Mouse (Mus musculus) hindbrain, postnatal 0 days (tissue): ENCODE results near the gene Acvr2b. TPM values are rescaled to one million over a fixed set of nuclear protein-coding genes. Genes with fewer than 3 reads are reported as not detected.

Experiments
- ATAC-seq: fragments of 200-750 bp; cut with Nextera tagmentation; 2 replicates; pipeline ENCODE4 v1.8.0; 2017; ENCODE audit warnings: mild to moderate bottlenecking, moderate TSS enrichment, moderate library complexity
- DNase-seq: peaks from one replicate; pipeline ENCODE4 v3.0.0-alpha.2; 2015; ENCODE audit warnings: low spot score
- H3K27ac ChIP-seq: fragments of 300-500 bp; sonication (generic); 2 replicates; pipeline ENCODE4 v1.5.1; 2014; ENCODE audit warnings: mild to moderate bottlenecking
- H3K27me3 ChIP-seq: fragments of 300-500 bp; sonication (generic); 2 replicates; pipeline ENCODE4 v1.6.1; 2014; ENCODE audit warnings: low read length, mixed read lengths; ENCODE audit not compliant: insufficient read depth
- H3K36me3 ChIP-seq: fragments of 300-500 bp; sonication (generic); 2 replicates; pipeline ENCODE4 v1.6.1; 2014; ENCODE audit warnings: low read length, mixed read lengths; ENCODE audit not compliant: insufficient read depth
- H3K4me1 ChIP-seq: fragments of 300-500 bp; sonication (generic); 2 replicates; pipeline ENCODE4 v1.6.1; 2014; ENCODE audit warnings: antibody characterized with exemption, low read length, mixed read lengths; ENCODE audit not compliant: insufficient read depth
- H3K4me2 ChIP-seq: fragments of 300-500 bp; sonication (generic); 2 replicates; pipeline ENCODE4 v1.6.1; 2014; ENCODE audit warnings: low read depth, mild to moderate bottlenecking, low read length, moderate library complexity, mixed read lengths
- H3K4me3 ChIP-seq: fragments of 300-500 bp; sonication (generic); 2 replicates; pipeline ENCODE4 v1.5.1; 2014; ENCODE audit warnings: low read length
- H3K9ac ChIP-seq: fragments of 300-500 bp; sonication (generic); replicated peaks from 2 replicates; pipeline ENCODE4 v1.6.1; 2014; ENCODE audit warnings: mild to moderate bottlenecking, low read length, moderate library complexity, mixed read lengths
- H3K9me3 ChIP-seq: fragments of 300-500 bp; sonication (generic); 2 replicates; pipeline ENCODE4 v1.6.1; 2016; ENCODE audit warnings: low read length, mixed read lengths
- CTCF ChIP-seq: IDR thresholded peaks from 2 replicates; pipeline ENCODE4 v1.5.1; 2016; ENCODE audit warnings: antibody characterized with exemption, control low read depth, low read depth
- WGBS: fragments of 180-500 bp; shearing (Covaris S2); extraction: QIAGEN DNeasy Blood & Tissue Kit; methylation state at CpG from one replicate; pipeline ENCODE4 v1.1.7; 2014; 5-methylcytosine and 5-hydroxymethylcytosine counted together
- polyA plus RNA-seq: library from polyadenylated mRNA; unstranded; fragments of >200 nt; fragmentation: Nextera tagmentation; extraction: Ambion mirVana; gene quantifications from 2 replicates; pipeline ENCODE4 v1.2.1, GENCODE M21; 2015
- total RNA-seq: library from RNA; depleted of rRNA; stranded (reverse); fragments of >200 nt; gene quantifications from 2 replicates; pipeline ENCODE4 v1.2.3, GENCODE M21; 2014

Acvr2b gene
- total and polyA plus RNA-seq, 2 experiments from 2014 or later: 24.3 to 28.2 TPM

DNA sequence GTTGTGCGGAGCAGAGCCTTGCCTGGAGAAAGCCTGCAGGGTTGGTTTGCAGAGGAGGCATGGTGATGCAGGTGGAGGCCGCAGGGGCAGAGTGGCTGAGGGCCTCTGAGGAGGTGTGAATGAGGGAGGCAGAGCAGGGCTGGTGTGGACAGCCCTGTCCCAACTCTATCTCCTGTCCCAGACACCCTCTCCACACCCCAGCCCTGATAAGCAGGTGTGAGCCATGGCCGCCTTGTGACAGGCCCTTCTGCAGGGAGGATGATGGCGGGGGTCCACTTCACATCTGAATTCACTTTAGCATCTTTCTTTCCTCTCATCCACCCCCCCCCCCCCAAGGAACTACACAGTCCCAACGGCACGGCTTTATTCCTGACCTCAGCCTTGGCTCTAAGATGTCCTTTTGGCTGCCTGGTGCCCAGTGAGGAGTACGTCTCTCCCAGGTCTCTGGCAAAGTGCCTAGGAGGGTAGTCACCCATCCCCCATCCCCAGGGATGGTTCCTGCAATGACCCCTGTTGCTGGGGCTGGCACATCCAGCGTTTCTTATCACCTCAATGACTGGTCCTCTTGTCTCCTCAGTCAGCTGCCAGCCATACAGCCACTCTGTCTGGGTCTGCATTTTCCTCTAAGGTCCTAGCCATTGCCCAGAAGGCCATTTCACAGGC is 67.9 kb downstream of the Acvr2b start:
- H3K27ac ChIP-seq: no peak overlapping the region
- no peak for ATAC-seq
- no peak for TF ChIP-seq CTCF
- DNase-seq: no peak
- H3K27me3 ChIP-seq: no peaks in the 10 kb centered on the region
- WGBS: 68% methylated on average over 8 of the region's 8 CpGs
- H3K36me3 ChIP-seq: peaks cover 3% of the 10 kb centered on the region; the same call in 1 of the 2 replicates
- no peaks in the 10 kb centered on the region for H3K9me3 ChIP-seq
- H3K9ac ChIP-seq: no peak overlapping the region
- no peaks in the 10 kb centered on the region for H3K4me1 ChIP-seq
- no peak overlapping the region for H3K4me3 ChIP-seq
- H3K4me2 ChIP-seq: no peak overlapping the region

DNA sequence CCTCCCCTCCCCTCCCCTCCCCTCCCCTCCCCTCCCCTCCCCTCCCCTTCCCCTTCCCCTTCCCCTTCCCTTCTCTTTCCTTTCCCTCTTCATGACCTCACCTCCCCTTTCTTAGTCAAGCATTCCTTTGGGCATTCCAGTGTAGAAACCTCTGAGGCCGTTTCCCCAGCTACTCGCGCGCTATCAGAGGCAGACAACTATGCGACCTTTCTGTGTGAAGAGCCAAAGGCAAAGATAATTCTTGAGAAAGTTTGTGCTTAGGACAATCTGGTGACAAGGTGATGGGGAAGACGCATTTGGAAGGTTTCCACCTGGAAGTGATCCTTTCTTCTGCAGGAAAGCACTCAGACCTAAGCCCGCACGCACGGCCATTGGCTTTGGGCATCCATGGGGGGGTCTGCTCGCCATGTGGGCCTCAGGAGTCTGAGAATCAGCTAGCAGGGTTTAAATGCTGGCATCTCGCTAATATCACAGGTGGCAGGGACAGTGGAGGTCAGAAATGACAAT is 70.5 kb downstream of the Acvr2b start:
- no peaks in the 10 kb centered on the region for H3K36me3 ChIP-seq
- no peak overlapping the region for H3K4me2 ChIP-seq
- no peak for TF ChIP-seq CTCF
- ATAC-seq (no peak), DNase-seq (no peak)
- H3K4me3 ChIP-seq: no peak overlapping the region
- no peaks in the 10 kb centered on the region for H3K27me3 ChIP-seq
- no peaks in the 10 kb centered on the region for H3K4me1 ChIP-seq
- no peak overlapping the region for H3K27ac ChIP-seq
- WGBS: 80% methylated on average over 11 of the region's 11 CpGs
- H3K9me3 ChIP-seq: no peaks in the 10 kb centered on the region
- H3K9ac ChIP-seq: no peak overlapping the region

- Histone ChIP-seq H3K4me3 (no peak overlapping the region), H3K9me3 (no peaks in the 10 kb centered on the region), H3K4me1 (peaks cover 3% of the 10 kb centered on the region; the same call in 1 of the 2 replicates), H3K27ac (no peak overlapping the region), H3K9ac (no peak overlapping the region), H3K36me3 (no peaks in the 10 kb centered on the region), H3K27me3 (no peaks in the 10 kb centered on the region), H3K4me2 (no peak overlapping the region)
- no peak for DNase-seq
- TF ChIP-seq CTCF: no peak
- no peak for ATAC-seq
- WGBS: 97% methylated on average over 1 of the region's 1 CpGs
Measured at GRCm38 (mm10) chr9:119473011-119473410, 71.1 kb downstream of the Acvr2b start.

DNA sequence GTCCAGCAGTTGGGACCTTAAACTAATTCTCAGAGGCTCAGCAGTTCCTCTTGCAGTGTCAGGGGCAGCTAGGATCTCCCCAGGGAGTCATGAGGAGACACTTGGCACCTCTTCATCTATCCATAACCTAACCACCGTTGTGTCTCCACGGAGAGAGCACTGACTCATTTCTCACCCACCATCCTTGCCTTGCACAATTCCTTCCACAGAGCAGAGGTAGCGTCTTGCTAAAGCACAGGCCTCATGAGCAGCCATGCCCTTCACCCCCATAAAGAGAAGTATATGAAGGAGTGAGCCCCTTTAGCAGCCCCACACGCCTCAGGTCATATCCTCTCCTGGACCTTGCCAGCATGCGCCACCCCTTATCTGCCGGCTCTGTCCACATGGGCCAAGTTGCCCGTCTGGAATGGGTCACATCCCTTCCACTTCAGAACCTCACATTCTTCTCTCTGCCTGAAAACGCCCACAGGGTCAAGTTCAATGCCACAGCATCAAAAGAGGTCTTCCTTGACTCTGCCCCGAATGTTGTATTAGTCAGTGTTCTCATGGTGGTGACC is 71.8 kb downstream of the Acvr2b start:
- ATAC-seq: no peak
- Histone ChIP-seq H3K36me3 (no peaks in the 10 kb centered on the region), H3K27ac (no peak overlapping the region), H3K27me3 (no peaks in the 10 kb centered on the region), H3K4me1 (peaks cover 9% of the 10 kb centered on the region; the same call in 1 of the 2 replicates), H3K4me3 (no peak overlapping the region), H3K9me3 (no peaks in the 10 kb centered on the region), H3K9ac (no peak overlapping the region), H3K4me2 (no peak overlapping the region)
- WGBS: 83% methylated on average over 9 of the region's 9 CpGs
- no peak for DNase-seq
- no peak for TF ChIP-seq CTCF

GRCm38 (mm10) chr9:119474717-119475611 is 73.0 kb downstream of the Acvr2b start:
- no peak for ATAC-seq
- 56% methylated on average over 15 of the region's 15 CpGs for WGBS

DNA sequence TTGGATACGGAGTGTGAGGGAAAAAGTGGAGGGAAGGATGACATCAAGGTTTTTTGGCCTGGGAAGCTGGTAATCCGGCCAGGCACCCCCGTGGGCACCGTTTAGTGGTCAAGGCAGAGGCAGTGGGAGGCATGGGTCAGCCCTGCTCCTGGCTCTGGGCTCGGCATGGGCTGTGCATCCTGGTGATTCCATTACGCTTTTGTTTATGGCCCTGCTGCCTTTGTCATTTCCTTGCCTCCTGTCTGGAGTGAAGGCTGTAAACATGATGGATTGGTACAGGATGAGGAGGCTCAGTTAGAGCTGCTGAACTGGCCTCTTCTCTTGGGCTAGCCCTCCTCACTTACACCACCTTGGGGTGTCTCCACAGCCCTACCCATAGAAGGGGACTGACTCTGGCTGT is 75.8 kb downstream of the Acvr2b start:
- 29% methylated on average over 6 of the region's 6 CpGs for WGBS
- no peak overlapping the region for H3K4me3 ChIP-seq
- DNase-seq: no peak
- no peak overlapping the region for H3K27ac ChIP-seq
- no peak for TF ChIP-seq CTCF
- H3K9ac ChIP-seq: no peak overlapping the region
- H3K9me3 ChIP-seq: no peaks in the 10 kb centered on the region
- 0 out of 2 replicates have a peak, but pooled peaks have one; percentile 7 for ATAC-seq
- H3K36me3 ChIP-seq: no peaks in the 10 kb centered on the region
- H3K4me1 ChIP-seq: peaks cover 20% of the 10 kb centered on the region
- no peaks in the 10 kb centered on the region for H3K27me3 ChIP-seq
- no peak overlapping the region for H3K4me2 ChIP-seq

More at GRCm38 (mm10) chr9:119474717-119475611, 73.0 kb downstream of the Acvr2b start:
- no peak for DNase-seq
- Histone ChIP-seq H3K27me3 (no peaks in the 10 kb centered on the region), H3K4me1 (peaks cover 20% of the 10 kb centered on the region), H3K27ac (no peak overlapping the region), H3K4me2 (no peak overlapping the region), H3K9me3 (no peaks in the 10 kb centered on the region), H3K36me3 (no peaks in the 10 kb centered on the region), H3K9ac (no peak overlapping the region), H3K4me3 (no peak overlapping the region)
- TF ChIP-seq CTCF: no peak
